Mouse (Mus musculus) embryonic fibroblast, embryonic 13.5 days (primary cell): Measurements from ENCODE around the gene Ncapg2.

Experiments used
- CTCF ChIP-seq: IDR thresholded peaks from 2 replicates; pipeline ENCODE4 v1.5.1; 2011; ENCODE audit warnings: mild to moderate bottlenecking, control low read depth, low read length, moderate library complexity, borderline replicate concordance; ENCODE audit not compliant: insufficient read depth
- POLR2A ChIP-seq: IDR thresholded peaks from 2 replicates; pipeline ENCODE4 v1.6.1; 2011; ENCODE audit warnings: low read depth, mild to moderate bottlenecking, control low read depth, low read length, moderate library complexity

DNA sequence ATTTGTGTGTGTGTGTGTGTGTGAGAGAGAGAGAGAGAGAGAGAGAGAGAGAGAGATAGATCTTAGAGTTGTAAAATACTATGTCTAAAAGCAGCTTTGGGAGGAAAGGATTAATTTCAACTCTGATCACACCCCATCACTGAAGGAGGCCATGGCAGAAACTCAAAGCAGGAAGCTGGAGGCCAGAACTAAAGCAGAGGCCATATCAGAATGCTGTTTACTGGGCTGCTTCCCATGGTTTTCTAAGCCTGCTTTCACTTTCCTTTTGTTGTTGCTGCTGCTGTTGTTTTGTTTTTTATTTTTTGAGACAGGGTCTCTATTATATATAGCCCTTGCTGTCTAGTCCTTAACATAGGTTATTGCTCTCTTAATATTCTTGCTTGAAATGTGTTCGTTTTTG lies 11.3 kb downstream of the Ncapg2 start:
- TF ChIP-seq CTCF = no peak
- no peak for TF ChIP-seq POLR2A
